Mouse (Mus musculus) brain, embryonic 14.5 days (tissue): ENCODE measurements around the gene Vrk1. TPM values are rescaled to one million over a fixed set of nuclear protein-coding genes. Genes with fewer than 3 reads are reported as not detected.

Experiments used
- DNase-seq: peaks from one replicate; pipeline ENCODE4 v3.0.0-alpha.2; 2011; ENCODE audit warnings: low read depth
- CTCF ChIP-seq: fragments of 200-500 bp; IDR thresholded peaks from 2 replicates; pipeline ENCODE4 v1.5.1; 2012; ENCODE audit warnings: inconsistent platforms, mild to moderate bottlenecking, moderate library complexity, borderline replicate concordance; ENCODE audit not compliant: insufficient read depth, insufficient read length; ENCODE audit errors: extremely low read depth
- POLR2A ChIP-seq: fragments of 200-500 bp; IDR thresholded peaks from 2 replicates; pipeline ENCODE4 v1.6.1; 2012; ENCODE audit warnings: mild to moderate bottlenecking, inconsistent platforms, borderline replicate concordance; ENCODE audit not compliant: poor library complexity, insufficient read depth, insufficient read length, severe bottlenecking; ENCODE audit errors: extremely low read depth
- polyA plus RNA-seq: library from polyadenylated mRNA; depleted of rRNA; stranded (reverse); fragments of >200 nt; gene quantifications from 2 replicates; pipeline ENCODE4 v1.2.3, GENCODE M21; 2012

Gene Vrk1
- polyA plus RNA-seq, 1 experiment, result 29.3 TPM

- DNase-seq, result no peak
- no peak for TF ChIP-seq POLR2A
- no peak for TF ChIP-seq CTCF
Observed at GRCm38 (mm10) chr12:106032361-106032760, 22.3 kb downstream of the Vrk1 start.

DNA sequence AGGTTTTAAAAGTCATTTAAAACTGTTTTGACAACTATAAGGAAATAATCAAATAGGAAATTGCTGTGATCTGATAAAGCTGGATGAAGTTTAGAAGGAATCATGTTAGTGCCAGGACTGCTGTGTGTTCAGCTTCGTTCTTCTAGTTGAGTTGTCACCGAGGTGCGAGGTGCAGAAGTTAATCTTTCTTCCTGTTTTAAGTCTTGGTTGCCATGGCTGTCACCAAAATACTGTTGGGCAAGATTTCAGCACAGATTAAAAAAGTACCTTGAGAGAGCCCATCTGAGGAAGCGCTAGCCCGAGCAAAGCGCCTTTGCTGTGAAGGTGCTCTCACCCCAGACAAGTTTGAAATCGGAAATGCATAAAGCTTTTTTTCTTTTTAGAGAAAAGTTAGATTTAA, 24.2 kb downstream of the Vrk1 start:
- TF ChIP-seq POLR2A, result no peak
- TF ChIP-seq CTCF, result no peak

DNA sequence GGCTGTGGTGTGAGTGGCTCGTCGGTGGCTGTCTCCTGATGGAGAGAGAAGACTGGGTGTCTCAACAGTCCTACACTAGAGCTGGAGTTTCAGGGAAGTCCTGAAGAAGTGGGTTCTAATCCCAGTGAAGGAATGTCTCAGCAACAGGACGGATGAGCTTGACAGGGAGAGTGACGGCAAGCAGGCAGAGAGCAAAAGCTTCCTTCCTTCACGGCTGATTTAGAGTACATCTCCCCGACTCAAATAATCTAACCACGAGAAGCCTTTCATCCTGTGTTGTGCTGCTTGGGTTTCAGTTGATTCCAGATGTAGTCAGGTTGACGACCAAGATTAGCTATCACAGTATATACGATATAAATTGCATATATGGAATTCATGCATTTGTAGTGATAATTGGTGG, 24.7 kb downstream of the Vrk1 start:
- TF ChIP-seq CTCF (no peak), POLR2A (no peak)
- DNase-seq, result no peak

More for the DNA sequence above, 24.2 kb downstream of the Vrk1 start:
- no peak for DNase-seq

DNA sequence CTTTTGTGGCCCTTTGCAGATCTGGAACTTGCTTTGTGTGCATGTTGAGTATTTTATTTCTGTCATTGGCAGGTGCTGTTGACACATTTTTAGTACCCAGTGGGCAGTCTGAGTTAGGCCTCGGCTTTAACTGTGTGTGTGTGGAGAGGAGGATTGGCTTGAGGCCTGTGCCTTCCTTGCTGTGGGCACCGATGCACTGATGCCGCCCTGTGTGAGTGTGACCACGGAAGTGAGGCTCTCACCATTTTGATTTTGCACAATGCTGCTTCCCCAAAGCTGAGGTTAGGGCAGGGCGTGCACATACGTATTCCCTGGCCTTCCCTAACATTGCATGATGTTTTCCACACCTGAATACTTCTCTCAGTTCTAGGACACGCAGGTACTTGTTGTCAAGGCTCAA, 30.2 kb downstream of the Vrk1 start:
- DNase-seq, result no peak
- no peak for TF ChIP-seq CTCF
- no peak for TF ChIP-seq POLR2A

DNA sequence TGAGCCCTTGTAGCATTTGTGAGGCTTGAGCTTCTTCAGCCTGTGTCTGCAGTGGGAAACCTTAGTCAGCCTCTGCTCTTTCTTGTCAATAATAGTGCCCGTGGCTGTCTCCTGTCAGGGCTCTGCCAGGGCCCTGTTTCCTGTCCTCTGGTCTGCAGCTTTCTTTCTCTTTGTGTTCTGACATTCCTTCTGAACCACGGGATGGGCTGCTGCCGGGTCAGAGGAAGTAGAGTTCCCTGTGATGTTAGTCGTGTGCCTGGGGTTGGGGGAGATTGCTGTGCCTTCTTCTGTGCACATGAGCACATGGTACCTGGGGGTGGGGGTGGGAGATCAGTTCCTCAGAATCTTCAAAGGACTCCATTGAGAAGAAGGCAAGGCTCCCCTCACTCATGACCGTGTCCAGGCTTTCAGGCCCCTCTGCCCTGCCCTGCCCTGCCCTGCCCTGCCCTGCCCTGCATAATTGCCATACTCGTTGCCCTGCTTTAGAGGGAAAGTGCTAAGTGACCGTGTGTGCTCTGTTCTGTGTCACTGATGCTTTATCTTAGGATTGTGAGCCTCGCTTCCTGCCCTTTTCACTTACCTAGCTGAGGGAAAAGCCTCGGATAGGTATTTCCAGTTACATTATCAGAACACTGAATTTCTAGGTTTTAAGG, 36.2 kb downstream of the Vrk1 start:
- DNase-seq, result no peak
- TF ChIP-seq CTCF (no peak), POLR2A (no peak)

- TF ChIP-seq POLR2A, result no peak
- no peak for TF ChIP-seq CTCF
- DNase-seq, result no peak
Observed at GRCm38 (mm10) chr12:106052271-106052670, 42.2 kb downstream of the Vrk1 start.

- peak; percentile 91 for DNase-seq
- TF ChIP-seq CTCF, result peak; percentile 87; the same call in 1 of the 2 replicates
- TF ChIP-seq POLR2A, result no peak
Observed at GRCm38 (mm10) chr12:106055799-106056198, 45.8 kb downstream of the Vrk1 start.

GRCm38 (mm10) chr12:106059873-106060573, 50.0 kb downstream of the Vrk1 start:
- TF ChIP-seq CTCF (no peak), POLR2A (no peak)
- peak; percentile 40 for DNase-seq

- TF ChIP-seq POLR2A, result no peak
- DNase-seq, result peak; percentile 83
Observed at GRCm38 (mm10) chr12:106070434-106071155, 60.6 kb downstream of the Vrk1 start.

- peak; percentile 48 for DNase-seq
- TF ChIP-seq POLR2A, result no peak
- TF ChIP-seq CTCF, result no peak
Observed at GRCm38 (mm10) chr12:106071575-106072166, 61.6 kb downstream of the Vrk1 start.

DNA sequence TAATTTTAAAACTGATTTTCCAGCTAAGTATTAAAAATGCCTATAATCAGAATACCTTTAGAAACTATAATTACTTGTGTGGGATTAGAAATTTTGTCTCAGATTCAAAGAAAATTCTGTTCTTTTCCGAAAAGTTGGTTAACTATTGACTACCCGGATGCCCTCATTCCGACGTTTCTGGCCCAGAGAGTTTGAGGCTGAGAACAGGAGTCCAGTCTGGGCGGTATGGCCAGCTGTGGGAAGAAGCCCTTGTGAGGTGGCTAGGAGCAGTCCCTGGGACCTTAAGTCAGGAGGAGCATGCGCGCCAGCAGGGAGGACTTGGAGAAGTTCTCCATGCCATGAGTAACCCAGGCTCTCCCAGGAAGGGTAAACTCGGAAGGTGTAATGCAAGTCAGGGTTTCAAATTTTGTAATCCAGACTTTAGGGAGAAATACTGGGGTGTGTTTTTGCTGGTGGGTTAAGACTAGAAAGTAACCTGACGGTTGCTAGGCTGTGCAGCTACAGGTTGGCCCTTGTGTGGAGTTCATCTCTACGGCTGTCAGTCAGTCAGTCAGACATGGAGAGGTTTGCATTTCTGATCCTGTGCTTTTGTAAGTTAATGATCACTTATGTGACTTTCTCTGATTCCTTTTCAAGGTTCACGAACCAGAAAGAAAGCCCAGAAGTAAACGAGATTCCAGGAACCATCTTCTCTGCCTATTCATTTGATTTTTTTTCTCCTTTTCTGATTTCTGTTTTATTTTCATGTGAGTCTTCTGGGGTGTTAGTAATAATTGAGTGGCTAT, 64.5 kb downstream of the Vrk1 start:
- no peak for TF ChIP-seq CTCF
- no peak for TF ChIP-seq POLR2A
- DNase-seq, result no peak

DNA sequence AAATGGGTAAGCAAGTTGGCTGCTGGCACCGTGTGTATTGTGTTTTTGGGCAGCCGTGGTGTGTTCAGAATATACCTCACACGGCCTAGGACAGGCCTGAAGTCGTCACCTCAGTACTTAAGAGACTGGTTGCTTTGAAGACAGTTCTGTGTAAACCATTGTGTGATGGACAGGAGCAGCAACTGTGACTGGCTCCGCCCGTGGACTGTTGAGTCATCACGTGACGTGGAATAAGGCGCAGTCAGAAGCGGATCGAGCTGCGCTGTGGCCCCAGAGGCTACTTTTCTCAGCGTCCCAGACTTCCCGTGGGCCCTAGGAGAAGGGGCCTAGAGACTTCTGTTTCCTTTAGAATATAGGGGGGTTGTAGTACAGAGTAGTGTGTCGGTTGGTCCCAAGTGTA, 66.1 kb downstream of the Vrk1 start:
- TF ChIP-seq CTCF, result no peak
- TF ChIP-seq POLR2A, result no peak
- no peak for DNase-seq
